Mouse (Mus musculus): Measurements from ENCODE around the gene Banf2. TPM values are rescaled to one million over a fixed set of nuclear protein-coding genes. Genes with fewer than 3 reads are reported as not detected.

Banf2 gene
- polyA plus RNA-seq, 1 experiment from 2014 or later: not detected

DNA sequence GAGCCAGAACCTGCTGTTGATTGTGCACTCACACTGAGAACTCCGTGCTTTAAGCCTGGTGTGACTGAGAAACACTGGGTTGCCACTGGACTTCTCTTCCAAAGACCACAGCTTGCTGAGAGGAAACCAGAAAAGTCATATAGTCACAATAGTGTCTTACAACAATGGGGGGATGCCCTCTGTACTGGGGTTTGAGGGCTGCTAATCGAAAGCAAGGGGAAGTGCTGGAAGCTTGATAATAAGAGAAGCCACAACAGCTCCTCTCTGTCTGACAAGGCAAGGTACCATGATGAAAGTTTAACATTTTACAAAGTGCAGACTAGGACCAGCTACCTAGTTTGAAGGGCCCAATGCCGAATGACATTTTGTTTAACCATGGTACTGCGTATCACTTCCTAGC, 36.8 kb downstream of the Banf2 start:
- no peaks in the 10 kb centered on the region for H3K9me3 ChIP-seq (replicated peaks)
- ATAC-seq (ENCODE audit: low read depth) (no peak), DNase-seq (no peak)
- peaks cover 9% of the 10 kb centered on the region for H3K4me1 ChIP-seq (replicated peaks)
- 42% methylated on average over 4 of the region's 4 CpGs for WGBS (ENCODE audit: insufficient replicate concordance)
- no peak overlapping the region for H3K9ac ChIP-seq
- no peaks in the 10 kb centered on the region for H3K36me3 ChIP-seq
- H3K4me2 ChIP-seq: no peak overlapping the region
- no peak overlapping the region for H3K4me3 ChIP-seq (replicated peaks)
- H3K27ac ChIP-seq: no peak overlapping the region
- H3K27me3 ChIP-seq: no peaks in the 10 kb centered on the region

- peaks cover 9% of the 10 kb centered on the region for H3K4me1 ChIP-seq (replicated peaks)
- no peak overlapping the region for H3K4me2 ChIP-seq
- ATAC-seq (ENCODE audit: low read depth): no peak
- H3K27ac ChIP-seq: no peak overlapping the region
- H3K27me3 ChIP-seq: no peaks in the 10 kb centered on the region
- no peaks in the 10 kb centered on the region for H3K9me3 ChIP-seq (replicated peaks)
- H3K9ac ChIP-seq: no peak overlapping the region
- 59% methylated on average over 7 of the region's 7 CpGs for WGBS (ENCODE audit: insufficient replicate concordance)
- H3K36me3 ChIP-seq: no peaks in the 10 kb centered on the region
- no peak for DNase-seq
- H3K4me3 ChIP-seq (replicated peaks): no peak overlapping the region
Observed at GRCm38 (mm10) chr2:144070479-144070878, 37.6 kb downstream of the Banf2 start.

GRCm38 (mm10) chr2:144072642-144073041, 39.8 kb downstream of the Banf2 start:
- Histone ChIP-seq H3K27me3 (no peaks in the 10 kb centered on the region), H3K4me1 (replicated peaks) (peaks cover 9% of the 10 kb centered on the region), H3K27ac (no peak overlapping the region), H3K36me3 (no peaks in the 10 kb centered on the region), H3K4me2 (no peak overlapping the region), H3K9ac (no peak overlapping the region), H3K9me3 (replicated peaks) (no peaks in the 10 kb centered on the region), H3K4me3 (replicated peaks) (no peak overlapping the region)
- ATAC-seq (ENCODE audit: low read depth) (no peak), DNase-seq (no peak)
- 55% methylated on average over 7 of the region's 7 CpGs for WGBS (ENCODE audit: insufficient replicate concordance)

DNA sequence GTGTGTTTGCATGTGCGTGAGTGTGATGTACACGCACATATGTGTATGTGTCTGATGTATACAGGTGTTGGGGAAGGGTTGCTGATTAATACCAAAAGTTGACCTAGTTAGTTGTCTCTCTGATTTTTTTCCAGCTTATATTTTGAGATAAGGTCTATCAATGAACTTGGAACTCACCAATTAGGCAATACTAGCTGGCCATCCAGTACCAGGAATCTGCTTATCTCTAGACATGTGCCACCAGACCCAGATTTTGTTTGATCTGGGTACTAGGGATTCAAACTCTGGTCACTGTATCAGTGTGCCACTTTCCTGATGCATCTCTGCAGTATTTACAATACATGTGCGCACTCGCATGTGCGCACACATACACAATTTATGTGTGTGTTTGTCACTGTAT, 41.2 kb downstream of the Banf2 start:
- Histone ChIP-seq H3K27ac (no peak overlapping the region), H3K4me1 (replicated peaks) (peaks cover 9% of the 10 kb centered on the region), H3K4me3 (replicated peaks) (no peak overlapping the region), H3K9ac (no peak overlapping the region), H3K4me2 (no peak overlapping the region), H3K36me3 (no peaks in the 10 kb centered on the region), H3K27me3 (no peaks in the 10 kb centered on the region), H3K9me3 (replicated peaks) (no peaks in the 10 kb centered on the region)
- WGBS (ENCODE audit: insufficient replicate concordance): 76% methylated on average over 5 of the region's 5 CpGs
- DNase-seq (no peak), ATAC-seq (ENCODE audit: low read depth) (no peak)

GRCm38 (mm10) chr2:144076625-144077024, 43.8 kb downstream of the Banf2 start:
- DNase-seq (no peak), ATAC-seq (ENCODE audit: low read depth) (no peak)
- Histone ChIP-seq H3K9me3 (replicated peaks) (no peaks in the 10 kb centered on the region), H3K36me3 (no peaks in the 10 kb centered on the region), H3K9ac (no peak overlapping the region), H3K4me1 (replicated peaks) (peaks cover 9% of the 10 kb centered on the region), H3K27ac (no peak overlapping the region), H3K27me3 (no peaks in the 10 kb centered on the region), H3K4me2 (no peak overlapping the region), H3K4me3 (replicated peaks) (no peak overlapping the region)
- WGBS (ENCODE audit: insufficient replicate concordance): 66% methylated on average over 2 of the region's 2 CpGs

GRCm38 (mm10) chr2:144078897-144079296, 46.0 kb downstream of the Banf2 start:
- WGBS (ENCODE audit: insufficient replicate concordance): 53% methylated on average over 3 of the region's 3 CpGs
- Histone ChIP-seq H3K36me3 (no peaks in the 10 kb centered on the region), H3K9ac (no peak overlapping the region), H3K4me3 (replicated peaks) (no peak overlapping the region), H3K4me2 (no peak overlapping the region), H3K9me3 (replicated peaks) (no peaks in the 10 kb centered on the region), H3K27me3 (no peaks in the 10 kb centered on the region), H3K27ac (no peak overlapping the region), H3K4me1 (replicated peaks) (peaks cover 4% of the 10 kb centered on the region)
- ATAC-seq (ENCODE audit: low read depth) (no peak), DNase-seq (no peak)

DNA sequence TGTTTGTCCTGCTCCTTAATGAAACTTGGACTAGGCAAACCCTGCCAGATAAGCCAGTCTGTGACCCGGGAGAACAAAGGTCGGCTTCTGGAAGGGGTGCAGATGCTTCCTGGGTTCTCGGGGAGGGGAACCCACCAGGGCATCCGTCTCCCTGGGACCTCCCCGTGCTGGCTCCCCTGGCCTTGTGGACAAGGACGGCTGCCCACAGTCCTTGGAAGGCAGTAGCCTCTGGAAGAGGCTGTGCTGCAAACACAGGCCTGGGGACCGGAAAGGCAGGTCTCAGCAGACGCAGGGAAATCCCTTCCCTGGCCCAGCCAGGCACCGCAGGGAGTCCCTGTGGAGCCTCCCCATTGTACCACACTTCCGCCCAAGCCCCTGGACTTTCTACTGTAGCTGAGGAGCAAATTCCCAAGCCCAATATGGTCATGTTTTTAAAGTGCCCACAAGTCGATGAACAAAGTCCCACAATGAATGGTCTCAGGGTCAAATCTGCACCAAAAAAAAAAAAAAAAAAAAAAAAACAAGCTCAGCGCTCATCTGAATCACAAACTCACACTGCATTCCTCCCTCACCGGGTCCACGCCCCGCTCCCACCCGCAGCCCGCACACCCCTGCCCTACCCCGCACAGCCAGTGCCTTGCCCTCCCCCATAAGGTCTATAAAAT, 53.5 kb downstream of the Banf2 start:
- Histone ChIP-seq H3K27me3 (no peaks in the 10 kb centered on the region), H3K4me2 (no peak overlapping the region), H3K9ac (no peak overlapping the region), H3K9me3 (replicated peaks) (no peaks in the 10 kb centered on the region), H3K4me3 (replicated peaks) (no peak overlapping the region), H3K4me1 (replicated peaks) (peaks cover 8% of the 10 kb centered on the region; the same call in 1 of the 2 replicates), H3K36me3 (no peaks in the 10 kb centered on the region), H3K27ac (no peak overlapping the region)
- no peak for DNase-seq
- WGBS (ENCODE audit: insufficient replicate concordance): 30% methylated on average over 18 of the region's 18 CpGs
- ATAC-seq (ENCODE audit: low read depth): no peak

DNA sequence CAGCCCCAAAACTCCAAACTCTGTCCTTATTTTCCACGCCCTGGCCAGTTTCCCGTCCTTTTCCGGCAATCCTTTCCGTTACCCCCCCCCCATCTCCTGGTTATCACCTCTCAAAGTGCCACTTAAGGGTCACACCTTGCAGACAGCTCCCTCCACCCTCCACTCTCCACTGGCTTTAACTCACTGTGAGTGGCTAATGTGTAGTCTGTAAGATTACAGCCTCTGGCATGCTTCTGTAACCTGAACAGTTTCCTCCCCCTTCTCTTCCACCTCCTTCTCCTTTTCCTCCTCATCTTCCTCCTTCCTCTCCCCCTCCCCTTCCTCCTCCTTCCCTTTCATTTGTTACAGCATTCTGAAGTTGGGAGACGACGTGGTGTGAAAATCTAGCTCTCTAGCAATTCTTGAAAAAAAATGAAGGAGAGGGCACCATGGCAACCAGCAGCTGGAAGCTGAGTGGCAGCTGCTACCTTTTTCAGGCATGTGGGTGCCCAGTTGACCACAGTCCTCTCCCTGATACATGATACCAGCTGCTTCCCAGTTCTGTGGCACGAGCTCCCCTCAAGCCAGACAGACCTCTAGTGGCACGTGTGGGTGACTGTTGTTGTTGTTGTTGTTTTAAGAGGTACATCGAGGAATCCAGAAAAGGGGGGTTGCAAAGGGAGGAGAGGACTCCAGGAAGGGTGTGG, 55.2 kb downstream of the Banf2 start:
- H3K36me3 ChIP-seq: no peaks in the 10 kb centered on the region
- no peak overlapping the region for H3K9ac ChIP-seq
- H3K4me1 ChIP-seq (replicated peaks): peaks cover 8% of the 10 kb centered on the region; the same call in 1 of the 2 replicates
- no peak for ATAC-seq (ENCODE audit: low read depth)
- no peak for DNase-seq
- no peak overlapping the region for H3K4me3 ChIP-seq (replicated peaks)
- no peak overlapping the region for H3K4me2 ChIP-seq
- no peaks in the 10 kb centered on the region for H3K9me3 ChIP-seq (replicated peaks)
- H3K27ac ChIP-seq: no peak overlapping the region
- 40% methylated on average over 9 of the region's 9 CpGs for whole genome bisulfite sequencing (ENCODE audit: insufficient replicate concordance)
- no peaks in the 10 kb centered on the region for H3K27me3 ChIP-seq

DNA sequence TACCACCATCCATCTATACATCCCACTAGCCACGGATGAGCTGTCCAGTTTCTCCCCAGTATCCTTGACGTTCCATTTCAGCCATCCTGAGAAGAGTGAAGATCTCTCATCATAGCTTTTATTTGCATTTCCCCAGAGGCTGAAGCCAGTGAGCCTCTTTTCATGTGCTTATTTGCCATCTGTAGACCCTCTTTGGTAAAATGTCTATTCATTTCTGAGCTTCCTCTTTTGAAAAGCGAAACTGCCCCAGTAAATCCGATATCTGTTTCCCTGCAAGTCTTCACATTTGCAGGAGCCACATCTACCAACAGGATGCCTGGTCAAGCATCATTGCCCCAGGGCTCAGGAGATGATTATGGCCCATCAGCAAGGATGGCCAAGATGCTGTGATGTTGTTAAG, 59.9 kb downstream of the Banf2 start:
- no peak for DNase-seq
- no peak overlapping the region for H3K27ac ChIP-seq
- no peaks in the 10 kb centered on the region for H3K4me1 ChIP-seq (replicated peaks)
- ATAC-seq (ENCODE audit: low read depth): no peak
- H3K27me3 ChIP-seq: no peaks in the 10 kb centered on the region
- 54% methylated on average over 4 of the region's 4 CpGs for WGBS (ENCODE audit: insufficient replicate concordance)
- no peaks in the 10 kb centered on the region for H3K36me3 ChIP-seq
- H3K4me3 ChIP-seq (replicated peaks): no peak overlapping the region
- H3K4me2 ChIP-seq: no peak overlapping the region
- no peaks in the 10 kb centered on the region for H3K9me3 ChIP-seq (replicated peaks)
- no peak overlapping the region for H3K9ac ChIP-seq

DNA sequence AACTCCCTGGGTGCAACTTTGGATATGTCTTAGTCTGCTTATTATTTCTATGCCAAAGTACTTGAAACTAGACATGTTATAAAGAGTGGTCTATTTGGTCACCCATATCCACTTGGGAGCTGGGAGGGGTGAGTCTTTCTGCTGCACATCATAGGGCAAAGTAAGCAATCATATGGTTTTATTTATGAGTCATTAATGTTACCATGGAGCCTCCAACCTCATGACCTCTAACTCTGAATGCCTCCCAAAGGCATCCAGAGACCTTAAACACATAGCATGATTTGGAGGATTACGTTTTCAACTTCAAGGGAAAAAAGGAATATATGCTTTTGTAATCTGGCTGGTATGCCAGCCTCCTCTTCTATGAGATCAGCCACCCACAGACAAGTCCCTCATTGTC, 61.9 kb downstream of the Banf2 start:
- H3K9me3 ChIP-seq (replicated peaks): no peaks in the 10 kb centered on the region
- no peaks in the 10 kb centered on the region for H3K27me3 ChIP-seq
- H3K36me3 ChIP-seq: no peaks in the 10 kb centered on the region
- H3K4me3 ChIP-seq (replicated peaks): no peak overlapping the region
- WGBS (ENCODE audit: insufficient replicate concordance): 65% methylated on average over 1 of the region's 1 CpGs
- ATAC-seq (ENCODE audit: low read depth): no peak
- DNase-seq: no peak
- no peak overlapping the region for H3K27ac ChIP-seq
- no peak overlapping the region for H3K9ac ChIP-seq
- H3K4me2 ChIP-seq: no peak overlapping the region
- no peaks in the 10 kb centered on the region for H3K4me1 ChIP-seq (replicated peaks)

DNA sequence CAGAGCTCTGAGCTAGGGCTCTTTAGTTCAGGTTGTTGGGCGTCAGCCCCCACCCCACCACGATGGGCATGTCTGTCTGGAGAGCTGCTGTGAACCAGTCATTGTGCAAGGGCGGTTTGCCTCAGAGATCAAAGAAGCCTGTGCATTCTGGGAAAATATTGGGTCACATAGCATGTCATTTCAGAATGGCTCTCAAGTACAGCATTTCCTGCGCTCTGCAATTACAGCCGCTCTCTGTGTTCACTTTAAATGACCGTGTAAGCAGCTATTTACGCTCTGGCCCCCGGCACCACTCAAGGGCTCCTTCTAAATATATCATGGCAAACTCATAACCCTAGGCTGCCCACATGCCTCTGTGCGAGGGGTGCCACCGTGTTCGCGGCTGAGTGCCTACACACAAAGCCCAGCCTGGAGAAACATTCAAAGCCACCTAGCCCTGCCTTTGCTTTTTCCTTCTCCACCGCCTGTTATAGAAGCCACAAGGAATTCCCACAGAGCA, 68.7 kb downstream of the Banf2 start:
- ATAC-seq (ENCODE audit: low read depth) (no peak), DNase-seq (no peak)
- Histone ChIP-seq H3K9me3 (replicated peaks) (no peaks in the 10 kb centered on the region), H3K4me1 (replicated peaks) (no peaks in the 10 kb centered on the region), H3K27ac (no peak overlapping the region), H3K4me2 (no peak overlapping the region), H3K9ac (no peak overlapping the region), H3K4me3 (replicated peaks) (no peak overlapping the region), H3K27me3 (no peaks in the 10 kb centered on the region), H3K36me3 (no peaks in the 10 kb centered on the region)
- WGBS (ENCODE audit: insufficient replicate concordance): 75% methylated on average over 13 of the region's 13 CpGs

- Histone ChIP-seq H3K27ac (no peak overlapping the region), H3K9me3 (replicated peaks) (no peaks in the 10 kb centered on the region), H3K27me3 (no peaks in the 10 kb centered on the region), H3K4me2 (no peak overlapping the region), H3K9ac (no peak overlapping the region), H3K4me1 (replicated peaks) (no peaks in the 10 kb centered on the region), H3K36me3 (no peaks in the 10 kb centered on the region), H3K4me3 (replicated peaks) (no peak overlapping the region)
- ATAC-seq (ENCODE audit: low read depth) (no peak), DNase-seq (no peak)
- 62% methylated on average over 5 of the region's 5 CpGs for WGBS (ENCODE audit: insufficient replicate concordance)
Observed at GRCm38 (mm10) chr2:144107374-144107773, 74.5 kb downstream of the Banf2 start.
